Mouse (Mus musculus) fat pad, adult 2 months (tissue): ENCODE data around the gene Fubp3.
"Not testable (repeated sequence)": the region's sequence is repeated elsewhere in the genome, so short reads cannot be mapped to it uniquely, and the experiment has no call there.

Source experiments
- DNase-seq: peaks from one replicate; pipeline ENCODE4 v3.0.0-alpha.2; 2011; ENCODE audit warnings: low read depth, low spot score; ENCODE audit errors: extremely low read depth

The Fubp3 gene

GRCm38 (mm10) chr2:31572051-31572914 is at the start of gene Fubp3:
Fubp3 (plus strand) TSS chr2:31572651.
- DNase-seq, result peak; percentile 39

- DNase-seq, result no peak
These were observed 47.8 kb upstream of the Fubp3 start for GRCm38 (mm10) chr2:31524641-31525040.

GRCm38 (mm10) chr2:31525778-31526177 is 46.7 kb upstream of the Fubp3 start:
- DNase-seq, result no peak

GRCm38 (mm10) chr2:31530201-31530600 is 42.2 kb upstream of the Fubp3 start:
- DNase-seq, result no peak

- no peak for DNase-seq
These were observed 35.4 kb upstream of the Fubp3 start for GRCm38 (mm10) chr2:31537054-31537453.

GRCm38 (mm10) chr2:31538745-31539144 is 33.7 kb upstream of the Fubp3 start:
- DNase-seq, result no peak

- peak; percentile 25 for DNase-seq
These were observed 30.9 kb upstream of the Fubp3 start for GRCm38 (mm10) chr2:31541581-31541980.

- DNase-seq, result no peak
These were observed 24.7 kb upstream of the Fubp3 start for GRCm38 (mm10) chr2:31547726-31548125.

- no peak for DNase-seq
These were observed 21.9 kb upstream of the Fubp3 start for GRCm38 (mm10) chr2:31550503-31550902.

GRCm38 (mm10) chr2:31551351-31551750 is 21.1 kb upstream of the Fubp3 start:
- DNase-seq, result not testable (repeated sequence)

- DNase-seq, result no peak
These were observed 20.5 kb upstream of the Fubp3 start for GRCm38 (mm10) chr2:31551971-31552370.

GRCm38 (mm10) chr2:31554619-31555018 is 17.8 kb upstream of the Fubp3 start:
- no peak for DNase-seq

- DNase-seq, result no peak
These were observed 624 bp downstream of the Fubp3 start for GRCm38 (mm10) chr2:31572915-31573635.

- DNase-seq, result no peak
These were observed 9.2 kb downstream of the Fubp3 start for GRCm38 (mm10) chr2:31581617-31582016.

- no peak for DNase-seq
These were observed 19.5 kb downstream of the Fubp3 start for GRCm38 (mm10) chr2:31591799-31592484.

GRCm38 (mm10) chr2:31607555-31607954 is 35.1 kb downstream of the Fubp3 start:
- DNase-seq, result no peak

GRCm38 (mm10) chr2:31609859-31610261 is 37.4 kb downstream of the Fubp3 start:
- no peak for DNase-seq

GRCm38 (mm10) chr2:31610922-31611321 is 38.5 kb downstream of the Fubp3 start:
- no peak for DNase-seq

- DNase-seq, result no peak
These were observed 38.9 kb downstream of the Fubp3 start for GRCm38 (mm10) chr2:31611400-31611799.

- no peak for DNase-seq
These were observed 40.2 kb downstream of the Fubp3 start for GRCm38 (mm10) chr2:31612627-31613026.

GRCm38 (mm10) chr2:31613781-31614180 is 41.3 kb downstream of the Fubp3 start:
- no peak for DNase-seq
